Mouse (Mus musculus): ENCODE measurements around the gene Pkn1.

Pkn1 gene

DNA sequence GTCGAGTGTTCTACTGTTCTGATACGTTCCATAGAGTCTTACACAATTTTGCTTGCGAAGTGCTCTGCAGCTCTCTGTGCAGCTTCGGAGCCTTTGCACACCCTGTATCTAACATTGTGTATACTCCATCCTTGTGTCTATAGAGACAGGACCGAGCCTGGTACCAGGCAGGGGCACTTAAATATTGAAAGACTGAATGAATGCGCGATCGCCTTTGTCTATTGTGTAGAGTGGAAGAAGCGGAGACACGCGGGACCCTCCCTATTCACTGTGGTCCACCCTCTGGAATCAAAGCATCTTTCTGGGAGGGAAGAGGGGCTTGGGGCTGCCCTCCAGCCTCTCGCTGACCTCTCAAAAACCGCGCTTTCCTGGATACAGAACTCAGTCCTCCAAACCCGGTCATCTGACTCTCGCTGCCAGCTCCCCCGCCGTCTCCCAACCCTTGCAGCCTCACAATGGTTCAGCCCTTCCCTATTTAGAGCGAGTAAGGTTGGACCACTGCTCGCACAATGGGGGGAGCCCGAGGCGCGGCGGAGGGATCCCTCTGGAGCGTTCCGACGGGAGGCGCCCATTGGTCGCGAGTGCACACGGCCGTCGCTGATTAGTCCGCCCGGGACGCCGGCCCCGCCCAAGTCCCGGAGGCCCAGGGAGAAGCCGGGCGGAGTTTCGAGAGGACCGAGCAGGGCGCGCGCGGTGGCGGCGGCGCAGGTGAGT lies 46.8 kb downstream of the Pkn1 start, which contains the start of gene Gipc1:
Gene Gipc1 (plus strand): TSS at position 648 of the 714 bp plus-strand sequence.
- peak; percentile 98 for DNase-seq

DNA sequence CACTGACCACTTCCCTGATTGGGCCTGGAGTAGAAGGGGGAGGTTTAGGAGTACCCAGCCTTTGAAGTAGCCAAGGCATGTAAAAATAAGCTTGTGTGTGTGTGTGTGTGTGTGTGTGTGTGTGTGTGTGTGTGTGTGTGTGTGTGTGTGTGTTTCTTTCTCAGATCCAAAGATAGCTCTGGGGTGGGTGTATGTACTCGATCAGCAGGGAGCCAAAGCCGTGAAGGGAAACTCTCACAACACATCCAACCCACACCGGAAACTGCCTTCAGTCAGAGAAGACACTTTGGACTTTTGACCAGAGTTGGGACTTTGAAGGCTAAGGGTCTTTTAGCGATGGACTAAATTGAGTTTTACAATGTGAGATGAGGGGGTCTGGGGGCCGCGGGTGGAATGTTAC lies 49.3 kb downstream of the Pkn1 start:
- DNase-seq, result no peak

DNA sequence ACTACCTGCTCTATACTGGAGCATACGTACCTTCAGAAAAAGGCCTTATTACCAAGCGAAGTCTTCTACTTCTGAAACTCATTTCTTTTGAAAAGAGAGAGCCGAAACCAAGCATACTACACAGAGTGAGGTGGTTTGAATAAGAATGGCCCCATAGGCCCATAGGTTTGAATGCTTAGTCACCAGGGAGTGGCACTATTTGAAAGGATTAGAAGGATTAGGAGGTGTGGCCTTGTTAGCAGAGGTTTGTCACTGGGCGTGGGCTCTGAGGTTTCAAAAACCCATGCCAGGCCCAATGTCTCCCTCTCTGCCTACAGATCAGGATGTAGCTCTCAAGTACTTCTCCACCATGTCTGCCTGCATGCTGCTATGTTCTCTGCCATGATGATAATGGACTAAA lies 50.9 kb downstream of the Pkn1 start:
- DNase-seq, result no peak

DNA sequence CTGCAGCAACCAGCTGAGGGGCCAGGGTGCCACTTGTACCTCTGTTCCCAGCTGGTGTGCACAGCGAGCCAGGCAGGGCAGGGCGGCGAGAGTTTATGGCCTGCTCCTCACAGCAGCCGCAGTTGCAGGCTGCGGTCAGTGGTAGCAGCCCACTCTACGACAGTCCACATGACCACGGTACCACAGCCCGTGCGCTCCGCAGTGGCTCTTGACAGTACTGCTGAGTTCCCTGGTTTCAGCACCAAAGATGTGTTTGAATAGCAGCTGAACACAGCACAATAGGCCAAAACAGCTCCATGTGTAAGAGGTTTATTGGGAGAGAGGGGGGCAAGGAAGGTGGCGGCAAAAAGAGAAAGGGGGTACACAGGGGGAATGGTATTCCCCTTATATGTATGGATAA lies 51.5 kb downstream of the Pkn1 start:
- DNase-seq, result no peak

DNA sequence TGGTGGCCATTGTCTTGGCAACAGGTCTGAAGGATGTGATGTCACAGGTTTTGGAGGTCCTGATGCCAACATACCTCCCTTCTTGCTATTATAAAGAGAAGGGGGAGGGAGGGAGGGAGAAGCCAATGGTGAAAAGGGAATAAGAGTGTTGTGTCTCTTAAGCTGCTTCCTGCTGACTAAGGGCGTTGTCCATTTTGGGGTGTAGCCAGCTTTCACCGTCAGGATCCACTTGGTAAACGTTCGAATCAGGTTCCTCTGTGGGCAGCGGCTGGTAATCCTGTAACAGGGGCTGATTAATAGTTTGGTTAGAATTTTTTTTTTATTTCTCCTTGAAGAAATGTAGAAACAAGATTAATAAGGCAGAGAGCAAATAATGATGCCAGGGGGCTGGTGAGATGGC lies 59.3 kb downstream of the Pkn1 start:
- DNase-seq, result no peak

DNA sequence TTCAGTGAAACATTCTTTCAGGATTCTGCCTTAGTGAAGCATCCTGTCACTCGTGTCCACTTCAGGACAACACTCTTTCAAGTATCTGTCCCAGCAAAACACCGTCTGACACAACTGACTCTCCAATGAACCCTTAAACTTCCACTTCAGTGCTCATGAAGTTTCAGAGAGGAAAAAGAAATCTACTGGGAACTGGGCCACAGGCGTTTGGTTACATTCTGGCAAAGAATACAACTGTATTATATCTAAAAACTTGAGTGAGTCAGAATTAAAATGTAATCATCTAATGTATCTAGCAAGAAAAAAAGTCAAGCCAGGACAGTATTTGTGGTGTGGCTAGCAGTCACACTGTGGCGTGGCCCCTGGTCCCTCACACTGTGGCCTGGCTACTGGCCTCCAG lies 60.1 kb downstream of the Pkn1 start:
- DNase-seq, result no peak

DNA sequence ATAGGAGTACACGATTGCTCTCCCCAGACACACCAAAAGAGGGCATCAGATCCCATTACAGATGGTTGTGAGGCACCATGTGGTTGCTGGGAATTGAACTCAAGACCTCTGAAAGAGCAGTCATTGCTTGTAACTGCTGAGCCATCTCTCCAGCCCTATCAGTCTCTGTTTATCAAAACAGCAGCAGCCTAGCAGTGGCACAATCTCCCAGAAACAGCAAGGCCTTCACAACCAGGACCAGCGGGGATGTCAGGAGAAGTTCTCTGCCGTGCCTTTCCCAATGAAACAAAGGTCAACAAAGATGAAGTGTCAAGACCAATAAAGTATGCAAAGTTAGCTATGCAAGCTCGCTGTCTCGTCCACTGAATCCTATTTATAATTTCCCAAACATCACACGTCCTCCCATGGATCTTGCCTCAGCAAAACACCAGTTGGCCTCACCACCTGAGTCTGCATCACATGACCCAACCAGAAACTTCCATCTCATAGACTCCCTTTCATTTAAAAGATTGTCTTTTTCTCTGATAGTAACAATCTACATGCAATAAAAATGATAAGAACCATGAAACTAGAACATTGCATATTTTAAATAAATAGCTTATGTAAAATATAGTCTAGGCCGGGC lies 66.8 kb downstream of the Pkn1 start:
- no peak for DNase-seq

DNA sequence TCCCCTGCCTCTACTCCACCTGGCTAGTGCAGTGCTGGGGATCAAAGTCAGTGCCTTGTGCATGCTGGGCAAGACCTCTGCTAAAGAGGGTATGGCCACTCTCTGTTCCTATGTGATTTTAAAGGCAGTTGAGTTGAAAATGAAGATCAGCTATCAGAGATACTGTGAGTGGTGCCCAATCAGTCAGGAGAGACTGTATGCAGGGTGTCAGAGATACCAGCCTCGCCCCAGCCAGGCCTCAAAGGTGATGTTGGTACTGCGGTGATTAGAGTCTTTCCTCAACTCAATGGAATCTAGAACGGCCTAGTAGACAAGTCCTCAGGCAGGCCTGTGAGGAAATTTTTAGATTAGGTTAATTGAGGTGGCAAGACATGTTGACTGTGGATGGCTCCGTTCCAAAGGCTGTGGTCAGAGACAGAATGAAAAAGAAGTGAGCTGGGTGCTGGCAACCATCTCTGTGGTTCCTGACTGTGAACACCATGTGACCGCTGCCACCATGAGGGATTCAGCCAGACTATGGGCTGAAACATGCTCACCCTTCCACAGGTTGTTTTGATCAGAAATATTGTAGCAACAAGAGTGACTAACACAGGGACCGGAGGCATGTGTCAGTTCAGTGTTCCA lies 73.2 kb downstream of the Pkn1 start:
- DNase-seq, result no peak

DNA sequence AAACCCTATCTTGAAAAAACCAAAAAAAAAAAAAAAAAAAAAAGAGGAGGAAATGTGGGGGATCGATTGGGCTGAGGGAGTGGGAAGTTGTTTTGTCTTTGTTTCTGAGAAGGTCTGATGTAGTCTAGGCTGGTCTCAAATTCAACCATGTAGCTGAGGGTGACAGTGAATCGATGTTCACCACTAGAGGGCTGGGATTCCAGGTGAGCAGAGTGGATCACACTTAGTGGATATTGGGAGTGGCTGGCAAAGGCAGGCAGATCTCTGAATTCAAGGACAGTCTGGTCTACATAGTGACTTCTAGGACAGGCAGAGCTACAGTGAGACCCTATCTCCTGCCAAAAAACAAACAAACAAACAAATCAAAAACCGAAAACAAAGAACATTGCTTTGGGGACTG lies 74.2 kb downstream of the Pkn1 start:
- peak; percentile 40 for DNase-seq

DNA sequence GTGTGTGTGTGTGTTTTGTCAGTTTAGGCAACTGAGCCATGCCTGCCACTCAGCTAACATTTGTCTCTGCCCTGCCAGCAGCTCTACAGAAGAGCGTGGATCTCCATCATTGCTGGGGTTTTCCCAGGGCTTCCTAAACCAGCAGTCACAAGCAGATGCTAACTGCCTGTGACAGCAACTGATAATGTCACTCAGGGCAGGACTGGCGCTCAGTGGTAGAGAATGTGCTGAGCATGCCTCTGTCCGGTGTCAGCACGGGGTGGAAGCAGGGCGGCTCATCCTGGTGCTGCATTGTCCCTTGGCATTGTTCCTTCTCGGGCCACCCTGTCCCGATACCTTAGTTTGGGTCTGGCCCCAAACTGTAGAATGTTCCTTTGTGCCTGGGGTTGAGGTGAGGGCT lies 75.4 kb downstream of the Pkn1 start:
- peak; percentile 6 for DNase-seq

DNA sequence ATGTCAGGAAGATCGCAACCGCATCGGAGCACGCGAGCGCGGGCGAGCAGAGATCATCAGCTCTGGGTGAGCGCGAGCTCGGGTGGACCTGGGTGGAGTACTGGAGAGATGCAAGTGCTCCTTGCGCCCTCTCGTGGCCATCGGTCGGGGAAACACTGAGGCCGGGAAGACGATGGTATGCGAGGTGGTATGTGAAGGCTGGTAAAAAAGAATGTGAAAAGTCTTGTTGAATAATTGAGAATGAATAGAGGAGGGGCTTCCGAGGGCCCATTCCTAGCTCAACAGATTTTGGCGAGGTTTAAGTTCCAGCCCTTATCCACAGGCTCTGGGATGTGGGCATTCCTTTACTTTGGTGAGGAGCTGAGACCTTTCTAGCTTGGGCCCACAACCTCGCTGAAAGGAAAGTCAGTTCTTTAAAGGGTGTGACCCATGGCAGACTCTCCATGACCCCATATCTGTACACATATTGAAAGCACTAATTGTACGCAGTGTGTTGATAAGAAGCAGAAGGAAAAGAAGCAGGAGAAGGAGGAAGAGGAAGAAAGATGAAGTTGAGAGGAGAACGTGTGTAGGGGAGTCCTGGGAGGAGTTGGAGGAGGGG lies 76.5 kb downstream of the Pkn1 start:
- DNase-seq, result peak; percentile 94

DNA sequence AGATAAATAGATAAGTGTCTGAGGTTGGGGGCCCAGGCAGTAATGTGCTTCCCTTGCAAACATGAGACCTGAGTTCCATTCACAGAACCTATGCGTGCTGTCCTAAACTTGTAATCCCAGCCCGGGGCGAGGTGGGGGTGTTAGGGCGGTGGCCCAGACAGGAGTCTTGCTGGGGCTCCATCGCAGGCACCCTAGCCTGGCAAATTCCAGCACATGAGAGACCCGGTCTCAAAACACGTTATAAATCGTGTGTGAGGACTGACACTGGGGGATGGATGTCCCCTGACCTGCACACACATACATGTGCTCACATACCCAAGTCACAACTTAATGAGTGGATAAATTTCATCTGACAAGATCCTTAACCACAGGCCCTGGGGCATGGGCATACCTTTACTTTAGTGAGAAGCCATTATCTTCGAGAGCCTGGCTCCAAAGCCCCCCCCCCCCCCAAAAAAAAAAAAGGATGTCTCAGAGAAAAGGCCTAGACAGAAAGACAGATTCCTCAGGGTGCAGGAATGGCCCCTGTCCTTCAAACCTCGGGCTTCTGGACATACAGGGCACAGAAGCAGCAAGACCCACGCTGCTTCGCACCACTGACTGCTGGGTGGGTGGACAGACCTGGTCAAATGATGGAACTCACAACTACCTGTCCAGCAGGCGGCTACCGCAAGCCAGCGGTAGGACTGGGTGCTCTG lies 77.1 kb downstream of the Pkn1 start:
- DNase-seq, result no peak

DNA sequence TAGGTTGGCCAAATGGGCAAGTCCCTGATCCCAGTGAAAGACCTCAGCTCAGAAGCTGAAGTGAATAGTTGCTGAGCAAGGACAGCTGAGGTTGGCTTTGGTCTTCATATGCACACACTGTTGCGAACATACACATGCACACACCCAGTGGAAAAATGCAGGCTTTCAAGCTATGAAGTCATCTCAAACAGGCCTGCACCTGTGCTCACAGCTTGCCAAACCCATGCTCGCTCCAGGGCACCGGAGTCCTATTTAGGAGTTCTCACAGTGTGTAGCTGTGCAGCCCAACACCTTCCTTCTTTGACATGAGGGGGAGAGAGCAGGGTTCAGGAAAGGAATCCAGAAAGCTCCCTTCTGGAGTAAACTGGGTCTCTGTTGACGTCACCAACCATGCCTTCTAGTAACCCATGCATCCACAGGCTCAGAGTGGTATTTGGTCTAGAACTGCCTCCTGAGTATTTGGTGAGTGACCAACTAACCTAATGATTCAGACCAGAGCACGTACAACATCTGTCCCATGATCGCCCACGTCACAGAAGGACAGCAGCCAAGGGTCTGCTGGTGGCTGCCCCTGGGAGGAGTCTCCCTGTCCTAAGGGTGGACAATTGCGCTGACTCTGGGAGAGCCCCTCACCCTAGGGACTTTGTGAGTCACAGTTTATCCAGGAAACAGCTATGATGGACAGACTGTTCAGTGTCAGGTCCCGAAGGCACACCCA lies 79.3 kb downstream of the Pkn1 start:
- no peak for DNase-seq

DNA sequence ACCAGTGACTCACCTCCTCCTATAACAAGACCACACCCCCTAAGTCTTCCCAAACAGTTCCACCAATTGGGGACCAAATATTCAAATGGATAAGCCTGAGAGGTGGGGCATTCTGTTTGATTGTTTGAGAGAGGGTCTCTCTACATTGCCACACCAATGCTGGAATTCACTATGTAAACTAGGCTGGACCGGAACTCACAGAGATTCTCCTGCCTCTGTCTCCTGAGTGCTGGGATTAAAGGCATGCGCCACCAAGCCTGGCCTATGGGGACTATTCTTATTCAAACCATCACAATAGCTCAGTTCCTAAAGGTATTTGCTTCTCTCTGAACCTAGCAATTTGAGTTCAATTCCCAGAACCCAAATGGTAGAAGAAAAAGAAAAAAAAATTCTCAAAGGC lies 80.4 kb downstream of the Pkn1 start:
- DNase-seq, result no peak

DNA sequence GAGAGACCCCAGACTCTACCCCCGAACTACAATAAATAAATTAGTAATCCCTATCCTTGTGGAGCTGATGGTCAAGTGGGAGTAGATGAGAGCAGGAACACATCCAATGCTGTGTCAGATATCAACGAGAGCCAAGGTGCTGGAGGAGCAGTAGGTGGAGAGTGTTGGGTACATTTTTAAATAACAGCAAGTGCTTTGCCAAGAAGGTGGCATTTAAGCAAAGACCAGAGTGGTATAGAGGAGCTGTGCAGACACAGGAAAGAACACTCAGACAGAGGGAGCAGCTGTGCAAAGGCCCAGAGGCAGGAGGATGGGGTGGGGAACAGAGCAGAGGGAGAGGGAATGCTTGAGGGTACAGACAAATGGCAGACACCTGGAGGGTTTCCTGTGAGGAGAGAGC lies 81.9 kb downstream of the Pkn1 start:
- no peak for DNase-seq

DNA sequence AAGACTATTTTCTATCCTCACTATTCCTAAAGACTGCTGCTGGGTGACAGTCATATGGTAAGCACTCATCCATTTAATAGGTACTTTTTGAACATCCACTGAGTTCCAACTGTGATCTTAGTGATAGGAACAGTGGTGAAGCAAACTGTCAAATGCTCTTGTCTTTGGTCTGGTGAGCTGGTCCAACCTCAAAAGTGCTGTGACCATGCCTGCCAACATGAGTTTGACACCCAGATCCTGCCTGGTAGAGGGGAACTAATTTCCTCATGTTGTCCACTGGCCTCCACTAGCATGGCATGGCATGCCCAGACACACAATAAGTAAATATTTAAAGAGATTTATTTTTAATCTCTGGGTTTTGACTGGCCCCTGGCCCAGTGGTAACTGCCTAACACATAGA lies 82.4 kb downstream of the Pkn1 start:
- DNase-seq, result no peak
